Mouse (Mus musculus) T-helper 2 cell (primary cell): ENCODE data around the gene Gm28048.

Experiments used
- in situ Hi-C: fragments of 300-600 bp; cut with MboI, MseI; formaldehyde crosslinking; loops from one replicate; pipeline ENCODE4 v1.15.1; 2025; ENCODE audit warnings: high pct_unique_total_duplicates

Gm28048 gene

GRCm38 (mm10) chr11:22952668-22953067, 29.2 kb downstream of the Gm28048 start:
- in situ Hi-C loops: loop anchor here (5.0 to 10.0 kb wide), 2 partner anchors 158 to 320 kb away; no protein-coding TSS in a partner anchor

GRCm38 (mm10) chr11:22950131-22950530, 31.8 kb downstream of the Gm28048 start:
- in situ Hi-C loops: loop anchor here (5.0 to 10.0 kb wide), 2 partner anchors 155 to 318 kb away; no protein-coding TSS in a partner anchor

GRCm38 (mm10) chr11:22949101-22949500, 32.8 kb downstream of the Gm28048 start:
- in situ Hi-C loops: no loop called here

- in situ Hi-C loops: no loop called here
Observed at GRCm38 (mm10) chr11:22938983-22939382, 42.9 kb downstream of the Gm28048 start.

GRCm38 (mm10) chr11:22937716-22938316, 44.1 kb downstream of the Gm28048 start:
- in situ Hi-C loops: no loop called here

GRCm38 (mm10) chr11:22936446-22937125, 45.3 kb downstream of the Gm28048 start:
- in situ Hi-C loops: no loop called here

- in situ Hi-C loops: no loop called here
Observed at GRCm38 (mm10) chr11:22932167-22932566, 49.7 kb downstream of the Gm28048 start.

GRCm38 (mm10) chr11:22931320-22931905, 50.5 kb downstream of the Gm28048 start:
- in situ Hi-C loops: no loop called here

GRCm38 (mm10) chr11:22930129-22930528, 51.8 kb downstream of the Gm28048 start:
- in situ Hi-C loops: no loop called here

- in situ Hi-C loops: loop anchor here (5.0 kb wide), 1 partner anchor 56 kb away; no protein-coding TSS in a partner anchor
Observed at GRCm38 (mm10) chr11:22928586-22929169, 53.2 kb downstream of the Gm28048 start.

- in situ Hi-C loops: no loop called here
Observed at GRCm38 (mm10) chr11:22923606-22924005, 58.3 kb downstream of the Gm28048 start.

- in situ Hi-C loops: no loop called here
Observed at GRCm38 (mm10) chr11:22922546-22922945, 59.3 kb downstream of the Gm28048 start.

- in situ Hi-C loops: no loop called here
Observed at GRCm38 (mm10) chr11:22919336-22919735, 62.6 kb downstream of the Gm28048 start.

- in situ Hi-C loops: no loop called here
Observed at GRCm38 (mm10) chr11:22917786-22918185, 64.1 kb downstream of the Gm28048 start.

GRCm38 (mm10) chr11:22913744-22914143, 68.1 kb downstream of the Gm28048 start:
- in situ Hi-C loops: no loop called here

- in situ Hi-C loops: no loop called here
Observed at GRCm38 (mm10) chr11:22911831-22912230, 70.1 kb downstream of the Gm28048 start.

GRCm38 (mm10) chr11:22906453-22906865, 75.4 kb downstream of the Gm28048 start:
- in situ Hi-C loops: no loop called here

GRCm38 (mm10) chr11:22902923-22903322, 79.0 kb downstream of the Gm28048 start:
- in situ Hi-C loops: no loop called here

GRCm38 (mm10) chr11:22900041-22900440, 81.8 kb downstream of the Gm28048 start:
- in situ Hi-C loops: no loop called here

GRCm38 (mm10) chr11:22897642-22898041, 84.2 kb downstream of the Gm28048 start:
- in situ Hi-C loops: loop anchor here (25.0 kb wide), 1 partner anchor 1335 kb away; the partner anchor contains the start of genes Mdh1 and Wdpcp

GRCm38 (mm10) chr11:22897127-22897526, 84.8 kb downstream of the Gm28048 start:
- in situ Hi-C loops: loop anchor here (25.0 kb wide), 1 partner anchor 1335 kb away; the partner anchor contains the start of genes Mdh1 and Wdpcp

- in situ Hi-C loops: loop anchor here (25.0 kb wide), 1 partner anchor 1331 kb away; the partner anchor contains the start of genes Mdh1 and Wdpcp
Observed at GRCm38 (mm10) chr11:22893075-22893474, 88.8 kb downstream of the Gm28048 start.
